Mouse (Mus musculus): ENCODE data around the gene Nckap5l.

DNA sequence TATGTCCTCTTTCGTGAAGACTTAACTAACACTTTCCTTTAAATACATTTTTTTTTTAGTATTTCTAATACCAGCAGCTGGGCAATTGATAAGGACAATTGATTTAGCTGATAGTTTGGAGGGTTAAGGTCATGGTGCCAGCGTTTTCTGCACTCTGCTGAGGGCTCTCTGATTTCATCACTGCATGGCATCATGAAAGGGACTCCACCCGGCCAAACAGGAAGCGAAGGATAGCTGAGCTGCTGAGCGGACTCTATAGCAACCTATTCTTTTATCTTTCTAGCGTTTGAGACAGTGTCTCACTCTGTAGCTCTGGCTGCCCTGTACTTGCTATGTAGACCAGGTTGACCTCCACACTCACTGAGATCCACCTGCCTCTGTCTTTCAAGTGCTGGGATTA lies 27.2 kb upstream of the Nckap5l start:
- TF ChIP-seq CTCF (IDR thresholded peaks at IDR 0.05; ENCODE audit: control insufficient read depth, insufficient read depth, low read length), result no peak
- no peak for TF ChIP-seq POLR2A (IDR thresholded peaks at IDR 0.05; ENCODE audit: borderline replicate concordance, control insufficient read depth, low read depth, low read length)

All from bone marrow, adult 2 months (tissue).